Mouse (Mus musculus) kidney, adult 10 weeks (tissue): Measurements from ENCODE around the gene Thnsl2. TPM values are rescaled to one million over a fixed set of nuclear protein-coding genes. Genes with fewer than 3 reads are reported as not detected.

Experiments
- polyA plus RNA-seq: library from polyadenylated mRNA; stranded (reverse); fragments of 350-450 nt; fragmentation: Illumina TruSeq; extraction: RNeasy Lipid Tissue Mini Kit (QIAGEN cat#74804); gene quantifications from one replicate; pipeline ENCODE4 v1.2.3, GENCODE M21; 2014; ENCODE audit warnings: low read depth, low replicate concordance

The Thnsl2 gene
- 79.0 TPM for polyA plus RNA-seq

GRCm38 (mm10) chr6:71143894-71144455, at the start of gene Thnsl2:
Gene Thnsl2, minus strand, starts transcription at chr6:71144439.

Other genes starting within 250 kb of the Thnsl2 start
- not detected for gene Tex37, start 225.5 kb downstream of the Thnsl2 start, polyA plus RNA-seq
- gene Foxi3, start 187.9 kb downstream of the Thnsl2 start, polyA plus RNA-seq, result not detected
- 11.9 TPM for gene Fabp1, start 55.4 kb upstream of the Thnsl2 start, polyA plus RNA-seq
- 418 TPM for gene Krcc1, start 127.2 kb upstream of the Thnsl2 start, polyA plus RNA-seq
- gene Smyd1, start 177.8 kb upstream of the Thnsl2 start, polyA plus RNA-seq, result 0.93 TPM
- gene Cd8b1, start 178.3 kb upstream of the Thnsl2 start, polyA plus RNA-seq, result not detected
- 0.97 TPM for gene Cd8a, start 229.0 kb upstream of the Thnsl2 start, polyA plus RNA-seq